In genomic region chr3:55088843-55089242, GRCm38 (mm10) we compare ENCODE assay signal across 13 mouse cellular contexts. TPM values are rescaled to one million over a fixed set of nuclear protein-coding genes. Genes with fewer than 3 reads are reported as not detected.
"Had no signal": no experiment of that assay in that cellular context is flagged by ENCODE, and none has a peak within 500 bp of the region (broad histone marks: within the 10 kb centered on the region; RNA-seq: fewer than 3 reads in every experiment).

No protein-coding gene starts in this region.

- ATAC-seq: lung, postnatal 0 days; midbrain, embryonic 13.5 days had no signal

- H3K4me2 ChIP-seq: limb, embryonic 13.5 days; midbrain, embryonic 13.5 days had no signal

- H3K27me3 ChIP-seq: limb, embryonic 13.5 days; midbrain, embryonic 13.5 days had no signal

- H3K27ac ChIP-seq: kidney, postnatal 0 days; layer of hippocampus, adult 2 months; limb, embryonic 13.5 days; liver, embryonic 14.5 days; midbrain, embryonic 13.5 days had no signal

- H3K9ac ChIP-seq: limb, embryonic 13.5 days; liver, embryonic 14.5 days; midbrain, embryonic 13.5 days had no signal

- H3K4me1 ChIP-seq: limb, embryonic 13.5 days had no signal

- H3K36me3 ChIP-seq: limb, embryonic 13.5 days; midbrain, embryonic 13.5 days had no signal

- DNase-seq: lung, adult 2 months; lung, postnatal 36 days; right cerebral cortex, postnatal 14 days; thymus, postnatal 4 days had no signal

- H3K4me3 ChIP-seq: layer of hippocampus, adult 2 months; limb, embryonic 13.5 days; midbrain, embryonic 13.5 days had no signal

- H3K9me3 ChIP-seq: limb, embryonic 13.5 days; midbrain, embryonic 13.5 days had no signal

RNA-seq across cellular contexts. Expression of gene Ccna1, which starts 33.5 kb away (rescaled TPM):
- polyA plus RNA-seq: liver, adult 2 months had no signal

RNA-seq across cellular contexts. Expression of gene Ccdc169, which starts 48.3 kb away (rescaled TPM):
- polyA plus RNA-seq: liver, adult 2 months; liver, embryonic 14.5 days; lung, adult 2 months; lung, postnatal 0 days; stomach, embryonic 16.5 days; thymus, postnatal 0 days had no signal
